Mouse (Mus musculus) colon, adult 2 months (tissue): Measurements from ENCODE around the gene Gm20379. TPM values are rescaled to one million over a fixed set of nuclear protein-coding genes. Genes with fewer than 3 reads are reported as not detected.

Experiments used
- polyA plus RNA-seq: library from polyadenylated mRNA; depleted of rRNA; stranded (reverse); fragments of >200 nt; gene quantifications from 2 replicates; pipeline ENCODE4 v1.2.3, GENCODE M21; 2012; rRNA removed

Gm20379 gene
- polyA plus RNA-seq: not detected in 2 replicates

DNA sequence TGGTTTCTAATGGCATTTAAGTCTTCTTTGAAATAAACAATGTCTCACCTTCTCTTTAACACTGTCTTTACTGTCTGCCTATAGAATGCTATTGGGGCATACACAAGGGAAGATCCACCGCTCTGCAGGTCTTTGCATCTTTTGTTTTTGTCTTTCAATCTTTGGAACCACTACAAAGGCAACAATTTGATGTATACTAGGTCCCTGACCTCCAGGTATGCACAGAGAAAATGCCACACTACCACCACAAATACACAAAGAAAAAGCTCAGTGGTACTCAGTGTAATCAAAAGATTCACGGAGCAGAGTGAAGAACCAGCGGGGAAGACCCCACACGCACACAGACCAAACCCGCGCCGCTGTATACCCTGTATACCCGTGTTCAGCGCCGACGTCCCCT lies at the start of gene Gm20379:
Gene Gm20379, plus strand, starts transcription at position 301 of the 400 bp plus-strand sequence.

DNA sequence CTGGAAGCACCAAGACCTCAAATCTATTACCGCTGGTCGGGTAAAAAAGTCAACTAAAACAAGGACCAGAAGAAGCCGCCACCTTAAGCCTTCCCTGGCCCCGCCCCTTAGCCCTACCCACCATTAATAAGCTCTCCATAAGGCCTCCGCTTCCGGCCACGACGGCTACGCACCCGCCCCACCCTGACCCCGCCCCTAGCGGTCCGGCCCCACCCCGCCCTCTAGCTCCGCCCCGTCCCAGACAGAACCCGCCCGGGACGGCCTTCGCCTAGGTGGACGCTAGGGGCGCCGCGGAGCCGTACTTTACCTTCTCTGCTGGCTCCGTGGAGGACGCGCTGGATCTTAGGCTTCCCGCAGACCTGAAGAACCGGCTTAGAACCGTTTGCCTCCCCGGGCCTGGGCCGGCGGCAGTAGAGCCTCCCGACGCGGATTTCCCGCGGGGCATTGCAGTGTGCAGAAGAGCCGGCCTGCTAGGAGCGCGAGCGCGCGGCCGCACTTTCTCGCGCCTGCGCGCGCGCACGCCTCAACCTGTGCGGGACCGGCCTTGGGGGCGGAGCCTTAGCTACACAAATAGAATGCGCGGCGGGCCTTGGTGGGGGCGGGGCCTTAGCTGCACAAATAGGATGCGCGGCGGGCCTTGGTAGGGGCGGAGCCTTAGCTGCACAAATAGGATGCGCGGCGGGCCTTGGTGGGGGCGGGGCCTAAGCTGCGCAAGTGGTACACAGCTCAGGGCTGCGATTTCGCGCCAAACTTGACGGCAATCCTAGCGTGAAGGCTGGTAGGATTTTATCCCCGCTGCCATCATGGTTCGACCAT lies 48.9 kb downstream of the Gm20379 start, which contains the start of the genes Dhfr and Msh3:
Gene Dhfr, plus strand, starts transcription at position 271 of the 816 bp plus-strand sequence.
Gene Msh3, minus strand, starts transcription at position 548 of the 816 bp plus-strand sequence.

Other genes starting within 250 kb of the Gm20379 start
- gene Rasgrf2, start 174.3 kb upstream of the Gm20379 start, polyA plus RNA-seq: 3.0 and 3.8 TPM in 2 replicates
- gene Dhfr, start 48.7 kb downstream of the Gm20379 start, polyA plus RNA-seq: 0.64 and 0.88 TPM in 2 replicates
- 4.6 and 6.2 TPM in 2 replicates for gene Msh3, start 49.0 kb downstream of the Gm20379 start, polyA plus RNA-seq
- 0.05 TPM in 1 of 2 replicates, not detected in the other for gene Ankrd34b, start 119.9 kb downstream of the Gm20379 start, polyA plus RNA-seq
- gene Fam151b, start 178.0 kb downstream of the Gm20379 start, polyA plus RNA-seq: 1.7 and 1.8 TPM in 2 replicates
- gene Zfyve16, start 224.9 kb downstream of the Gm20379 start, polyA plus RNA-seq: 1.5 and 1.9 TPM in 2 replicates